Mouse (Mus musculus): Measurements from ENCODE around the gene 4933430I17Rik.

- TF ChIP-seq CTCF (IDR thresholded peaks at IDR 0.05; ENCODE audit: low read depth, low read length) (no peak), EP300 (IDR thresholded peaks at IDR 0.05; ENCODE audit: insufficient read depth, low read depth, low read length) (no peak), POLR2A (IDR thresholded peaks at IDR 0.05; ENCODE audit: insufficient read depth, low read length) (no peak)
These were observed 44.4 kb downstream of the 4933430I17Rik start for GRCm38 (mm10) chr4:62569603-62570002.
